Mouse (Mus musculus) kidney, embryonic 16.5 days (tissue): ENCODE data around the gene Wbp4. TPM values are rescaled to one million over a fixed set of nuclear protein-coding genes. Genes with fewer than 3 reads are reported as not detected.

Source experiments
- ATAC-seq: fragments of 200-750 bp; cut with Nextera tagmentation; 2 replicates; pipeline ENCODE4 v1.8.0; 2017; ENCODE audit warnings: moderate TSS enrichment; ENCODE audit not compliant: low FRiP score, low TSS enrichment
- H3K27ac ChIP-seq: fragments of 300-500 bp; sonication (generic); 2 replicates; pipeline ENCODE4 v1.5.1; 2014; ENCODE audit warnings: low read length
- H3K27me3 ChIP-seq: fragments of 300-500 bp; sonication (generic); 2 replicates; pipeline ENCODE4 v1.6.1; 2014; ENCODE audit warnings: low read length, control low read depth, mixed read lengths; ENCODE audit not compliant: insufficient read depth
- H3K36me3 ChIP-seq: fragments of 300-500 bp; sonication (generic); 2 replicates; pipeline ENCODE4 v1.6.1; 2014; ENCODE audit warnings: low read length, control low read depth, mixed read lengths; ENCODE audit not compliant: insufficient read depth
- H3K4me1 ChIP-seq: fragments of 300-500 bp; sonication (generic); 2 replicates; pipeline ENCODE4 v1.6.1; 2014; ENCODE audit warnings: low read length, control low read depth, mixed read lengths; ENCODE audit not compliant: insufficient read depth
- H3K4me2 ChIP-seq: fragments of 300-500 bp; sonication (generic); replicated peaks from 2 replicates; pipeline ENCODE4 v1.6.1; 2014; ENCODE audit warnings: low read depth, low read length
- H3K4me3 ChIP-seq: fragments of 300-500 bp; sonication (generic); 2 replicates; pipeline ENCODE4 v1.5.1; 2014; ENCODE audit warnings: mild to moderate bottlenecking, low read length
- H3K9ac ChIP-seq: fragments of 300-500 bp; sonication (generic); replicated peaks from 2 replicates; pipeline ENCODE4 v1.6.1; 2014; ENCODE audit warnings: low read length
- H3K9me3 ChIP-seq: fragments of 300-500 bp; sonication (generic); 2 replicates; pipeline ENCODE4 v1.6.1; 2016; ENCODE audit warnings: low read length, control low read depth
- WGBS: fragments of 180-500 bp; shearing (Covaris S2); extraction: QIAGEN DNeasy Blood & Tissue Kit; methylation state at CpG from one replicate; pipeline ENCODE4 v1.1.7; 2014; 5-methylcytosine and 5-hydroxymethylcytosine counted together
- polyA plus RNA-seq: library from polyadenylated mRNA; unstranded; fragments of >200 nt; fragmentation: Nextera tagmentation; extraction: Ambion mirVana; gene quantifications from 2 replicates; pipeline ENCODE4 v1.2.1, GENCODE M21; 2015

Gene Wbp4
- polyA plus RNA-seq, 1 experiment from 2014 or later, result 37.0 TPM

DNA sequence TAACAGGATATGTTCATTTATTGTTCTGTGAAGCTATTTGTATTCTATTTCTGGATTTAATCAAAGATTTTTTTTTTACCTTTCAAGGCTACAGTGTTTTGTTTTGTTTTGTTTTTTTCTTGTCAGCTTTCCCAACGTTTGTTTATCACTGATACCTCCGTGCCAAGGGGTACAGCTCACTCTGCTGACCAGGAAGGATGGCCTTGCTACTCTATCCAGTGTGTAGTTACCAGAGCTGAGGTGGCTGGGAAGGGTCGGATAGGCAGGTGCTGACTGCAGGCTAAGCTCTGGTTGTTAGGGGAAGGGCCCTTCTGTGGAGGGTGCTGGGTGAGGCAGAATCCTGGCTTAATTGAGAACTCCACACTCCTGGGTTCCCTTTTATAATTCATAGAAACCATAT is 8.9 kb upstream of the Wbp4 start:
- no peak for ATAC-seq
- Histone ChIP-seq H3K36me3 (0 out of 2 replicates have a peak, but pooled peaks cover 6% of the 10 kb centered on the region), H3K27ac (no peak overlapping the region), H3K4me3 (no peak overlapping the region), H3K4me1 (peaks cover 22% of the 10 kb centered on the region), H3K27me3 (no peaks in the 10 kb centered on the region), H3K9ac (no peak overlapping the region), H3K9me3 (no peaks in the 10 kb centered on the region), H3K4me2 (no peak overlapping the region)
- whole genome bisulfite sequencing, result 66% methylated on average over 3 of the region's 3 CpGs

DNA sequence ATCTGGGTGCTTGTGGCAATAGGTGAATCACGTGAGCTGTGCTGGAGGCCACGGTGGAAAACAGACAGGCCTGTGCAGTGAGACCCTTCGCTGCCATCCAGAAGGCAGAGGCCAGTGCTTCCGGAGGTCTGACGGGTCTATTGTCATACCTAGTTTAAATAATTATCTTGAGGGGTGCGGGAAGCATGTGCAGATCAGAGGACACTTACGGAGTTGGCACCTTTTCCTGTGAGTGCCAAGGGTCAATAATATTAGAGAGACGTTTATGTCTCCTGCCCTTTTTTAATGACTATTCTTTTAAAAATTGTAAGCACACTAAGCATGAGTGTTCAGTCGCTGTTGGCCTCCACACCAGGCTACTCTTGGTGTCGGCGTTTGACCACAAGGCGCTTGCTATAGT is 7.8 kb upstream of the Wbp4 start:
- Histone ChIP-seq H3K4me3 (no peak overlapping the region), H3K4me2 (no peak overlapping the region), H3K36me3 (0 out of 2 replicates have a peak, but pooled peaks cover 6% of the 10 kb centered on the region), H3K9me3 (no peaks in the 10 kb centered on the region), H3K9ac (no peak overlapping the region), H3K27me3 (no peaks in the 10 kb centered on the region), H3K27ac (no peak overlapping the region), H3K4me1 (peaks cover 26% of the 10 kb centered on the region)
- 73% methylated on average over 12 of the region's 12 CpGs for WGBS
- ATAC-seq, result no peak

DNA sequence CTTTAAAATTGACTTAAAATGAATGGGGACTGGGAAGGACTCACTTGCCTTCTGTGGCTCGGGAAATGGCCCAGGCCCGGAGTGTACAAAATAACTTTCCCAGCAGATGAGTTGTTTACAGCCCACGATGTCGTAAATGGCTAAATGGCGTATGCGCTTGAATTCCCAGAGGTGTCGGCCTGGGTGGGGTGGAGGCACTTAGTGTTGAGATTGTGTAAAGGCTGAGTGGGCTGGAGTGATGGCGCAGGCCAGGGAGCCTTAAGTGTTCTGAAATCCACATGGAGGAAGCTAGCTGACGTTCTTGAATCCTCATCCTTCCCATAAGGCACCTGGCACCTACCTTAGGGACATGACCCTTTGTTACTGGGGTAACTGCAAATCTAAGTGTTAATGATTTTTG is 7.2 kb upstream of the Wbp4 start:
- no peak overlapping the region for H3K4me3 ChIP-seq
- H3K36me3 ChIP-seq, result 0 out of 2 replicates have a peak, but pooled peaks cover 6% of the 10 kb centered on the region
- H3K27me3 ChIP-seq, result no peaks in the 10 kb centered on the region
- H3K4me1 ChIP-seq, result peaks cover 30% of the 10 kb centered on the region
- no peaks in the 10 kb centered on the region for H3K9me3 ChIP-seq
- no peak for ATAC-seq
- H3K9ac ChIP-seq, result no peak overlapping the region
- no peak overlapping the region for H3K27ac ChIP-seq
- WGBS, result 58% methylated on average over 9 of the region's 9 CpGs
- no peak overlapping the region for H3K4me2 ChIP-seq

DNA sequence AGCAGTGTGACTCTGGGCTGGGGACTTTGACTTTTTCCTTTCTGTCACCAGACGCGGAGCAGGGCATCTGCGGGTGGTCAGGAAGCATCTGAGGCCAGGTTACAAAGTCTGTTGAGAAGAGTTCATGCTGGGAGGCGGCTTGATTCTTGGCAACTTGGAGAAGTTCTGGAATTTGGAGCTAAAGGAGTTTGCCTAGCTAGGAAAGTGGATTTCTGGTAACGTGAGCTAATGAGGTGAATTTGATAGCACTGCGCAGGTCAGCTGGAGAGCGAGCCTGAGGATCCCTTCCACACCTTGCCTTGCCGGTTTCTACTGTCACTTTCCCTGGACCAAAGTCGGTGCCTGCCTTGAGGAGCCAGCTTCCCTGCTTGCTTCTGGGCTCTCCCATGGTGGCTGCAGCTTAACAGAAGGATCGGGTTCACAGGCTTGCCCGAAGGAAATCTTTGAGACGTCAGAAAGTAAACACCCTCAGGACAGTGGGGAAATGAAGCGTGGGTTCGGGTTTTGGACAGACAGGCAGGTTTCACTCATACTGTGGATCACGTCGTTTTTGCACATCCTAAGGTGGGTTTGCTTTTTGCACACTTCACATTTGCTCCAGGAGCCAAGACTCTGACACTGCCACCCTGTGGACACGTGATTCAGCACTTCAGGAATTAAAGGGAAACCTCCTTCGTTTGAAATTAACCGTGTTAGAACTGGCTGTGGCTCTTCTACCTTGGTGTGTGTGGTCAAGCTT is 5.8 kb upstream of the Wbp4 start:
- H3K9ac ChIP-seq, result peak overlapping the region; percentile 60
- 3% methylated on average over 19 of the region's 19 CpGs for WGBS
- H3K36me3 ChIP-seq, result 0 out of 2 replicates have a peak, but pooled peaks cover 6% of the 10 kb centered on the region
- ATAC-seq, result peak; percentile 52
- no peaks in the 10 kb centered on the region for H3K9me3 ChIP-seq
- H3K27me3 ChIP-seq, result no peaks in the 10 kb centered on the region
- peak overlapping the region; percentile 65 for H3K27ac ChIP-seq
- peak overlapping the region; percentile 70 for H3K4me2 ChIP-seq
- peak overlapping the region; percentile 47 for H3K4me3 ChIP-seq
- H3K4me1 ChIP-seq, result peaks cover 39% of the 10 kb centered on the region

DNA sequence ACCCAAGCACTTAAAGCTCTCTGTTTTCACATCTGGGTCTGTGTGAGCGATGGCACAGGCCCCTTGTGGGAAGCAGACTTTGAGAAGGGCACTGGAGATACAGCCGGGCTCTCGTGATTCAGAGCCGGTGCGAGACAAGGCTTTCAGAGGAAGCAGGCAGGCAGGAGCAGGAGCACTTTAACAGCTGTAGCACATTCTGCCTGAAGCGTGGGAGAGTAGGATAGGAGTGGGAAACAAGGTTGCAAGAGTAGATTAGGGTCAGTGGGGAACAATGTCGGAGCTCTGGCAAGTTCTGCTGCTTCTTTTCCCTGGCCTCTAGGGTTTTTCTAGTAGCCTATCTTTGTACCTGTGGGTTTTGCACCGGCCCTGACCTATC is 5.3 kb upstream of the Wbp4 start:
- 0 out of 2 replicates have a peak, but pooled peaks cover 2% of the 10 kb centered on the region for H3K36me3 ChIP-seq
- peak overlapping the region; percentile 60 for H3K9ac ChIP-seq
- no peaks in the 10 kb centered on the region for H3K27me3 ChIP-seq
- 11% methylated on average over 8 of the region's 8 CpGs for WGBS
- no peaks in the 10 kb centered on the region for H3K9me3 ChIP-seq
- peak overlapping the region; percentile 70 for H3K4me2 ChIP-seq
- peak overlapping the region; percentile 47 for H3K4me3 ChIP-seq
- H3K4me1 ChIP-seq, result peaks cover 39% of the 10 kb centered on the region
- ATAC-seq, result 0 out of 2 replicates have a peak, but pooled peaks have one; percentile 0
- H3K27ac ChIP-seq, result peak overlapping the region; percentile 65; the same call in 1 of the 2 replicates

DNA sequence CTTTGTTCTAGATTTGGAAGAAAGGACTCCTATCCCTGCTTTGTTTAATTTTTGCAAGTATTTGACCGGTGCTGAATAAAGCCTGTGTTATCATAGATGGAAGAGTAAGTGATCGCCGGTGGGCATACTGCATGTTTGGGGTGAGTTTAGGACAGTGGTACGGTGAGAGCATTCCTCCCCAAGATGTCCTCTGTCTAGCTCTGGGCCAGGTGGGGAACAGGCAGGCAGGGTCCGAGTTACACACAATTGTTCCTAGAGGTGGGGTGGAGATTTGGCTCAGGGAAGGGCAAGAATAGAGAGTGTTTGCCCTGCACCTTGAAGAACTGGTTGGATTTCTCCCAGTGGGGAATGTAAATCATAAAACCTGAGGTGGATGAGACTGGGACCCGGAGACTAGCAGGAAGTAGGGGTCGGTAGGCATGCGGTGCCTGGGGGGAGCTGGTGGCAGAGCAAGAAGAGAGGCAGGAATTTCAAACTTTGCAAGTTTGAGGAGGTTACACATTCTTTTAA is 2.3 kb upstream of the Wbp4 start:
- peak overlapping the region; percentile 94 for H3K9ac ChIP-seq
- no peak for ATAC-seq
- H3K27me3 ChIP-seq, result no peaks in the 10 kb centered on the region
- H3K36me3 ChIP-seq, result no peaks in the 10 kb centered on the region
- H3K4me2 ChIP-seq, result peak overlapping the region; percentile 85
- H3K4me1 ChIP-seq, result peaks cover 50% of the 10 kb centered on the region
- no peaks in the 10 kb centered on the region for H3K9me3 ChIP-seq
- 58% methylated on average over 8 of the region's 8 CpGs for WGBS
- H3K4me3 ChIP-seq, result peak overlapping the region; percentile 99
- H3K27ac ChIP-seq, result peak overlapping the region; percentile 99

DNA sequence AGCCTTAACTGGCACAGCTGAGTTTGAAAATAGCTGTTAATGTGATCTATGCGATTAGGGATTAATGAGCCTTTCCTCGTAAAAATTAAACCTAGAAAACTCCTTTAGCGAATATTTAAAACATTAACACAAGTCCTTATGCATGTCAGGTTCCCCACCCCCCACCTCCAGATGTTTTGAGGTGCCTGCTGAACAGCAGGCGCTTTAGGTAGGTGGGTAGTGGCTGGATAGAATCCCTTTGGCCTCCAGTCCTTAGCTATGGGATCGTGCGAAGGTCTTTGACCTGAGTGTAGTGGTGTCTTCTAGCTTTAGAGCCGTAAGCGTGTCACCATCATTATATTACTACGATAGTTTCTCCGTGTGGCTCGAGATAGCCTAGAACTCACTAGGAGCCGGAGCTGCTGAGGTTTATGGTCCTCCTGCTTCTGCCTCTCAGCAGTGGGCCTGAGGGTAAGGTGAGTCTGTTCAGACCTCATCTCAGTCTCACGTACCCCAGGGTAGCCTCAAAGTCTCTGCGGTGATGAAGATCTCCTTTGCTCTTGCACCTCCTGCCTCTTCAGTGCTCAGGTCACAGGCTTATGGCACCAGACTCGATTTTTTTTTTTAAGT is 1.5 kb upstream of the Wbp4 start:
- Histone ChIP-seq H3K27ac (peak overlapping the region; percentile 99), H3K4me1 (peaks cover 45% of the 10 kb centered on the region), H3K27me3 (no peaks in the 10 kb centered on the region), H3K9ac (peak overlapping the region; percentile 94), H3K4me2 (peak overlapping the region; percentile 85), H3K36me3 (no peaks in the 10 kb centered on the region), H3K4me3 (peak overlapping the region; percentile 99), H3K9me3 (no peaks in the 10 kb centered on the region)
- WGBS, result 14% methylated on average over 15 of the region's 15 CpGs
- ATAC-seq, result no peak

DNA sequence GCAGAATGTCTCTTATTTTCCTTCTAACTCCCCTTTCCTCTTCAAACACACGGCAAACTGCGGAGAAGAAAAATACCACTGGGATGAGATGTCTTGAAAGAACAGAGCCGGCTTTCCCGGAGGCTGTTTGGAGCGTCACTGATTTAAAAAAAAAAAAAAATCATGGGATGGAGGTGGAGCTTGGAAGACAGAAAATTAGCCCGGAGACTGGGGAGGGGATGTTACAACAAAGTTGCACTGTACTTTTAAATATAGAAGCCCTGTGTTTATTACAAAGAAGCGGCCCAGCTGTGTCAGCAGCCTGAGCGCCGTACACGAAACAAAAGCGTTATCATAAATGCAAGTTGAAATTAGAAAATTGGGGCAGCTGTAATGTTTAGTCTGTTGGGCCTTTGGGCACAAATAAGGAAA is 936 bp upstream of the Wbp4 start:
- Histone ChIP-seq H3K4me3 (peak overlapping the region; percentile 99), H3K36me3 (no peaks in the 10 kb centered on the region), H3K9me3 (no peaks in the 10 kb centered on the region), H3K9ac (peak overlapping the region; percentile 94), H3K4me2 (peak overlapping the region; percentile 85), H3K27ac (peak overlapping the region; percentile 99), H3K4me1 (peaks cover 39% of the 10 kb centered on the region), H3K27me3 (no peaks in the 10 kb centered on the region)
- WGBS, result 0% methylated on average over 11 of the region's 11 CpGs
- ATAC-seq, result no peak; the same call in 1 of the 2 replicates

DNA sequence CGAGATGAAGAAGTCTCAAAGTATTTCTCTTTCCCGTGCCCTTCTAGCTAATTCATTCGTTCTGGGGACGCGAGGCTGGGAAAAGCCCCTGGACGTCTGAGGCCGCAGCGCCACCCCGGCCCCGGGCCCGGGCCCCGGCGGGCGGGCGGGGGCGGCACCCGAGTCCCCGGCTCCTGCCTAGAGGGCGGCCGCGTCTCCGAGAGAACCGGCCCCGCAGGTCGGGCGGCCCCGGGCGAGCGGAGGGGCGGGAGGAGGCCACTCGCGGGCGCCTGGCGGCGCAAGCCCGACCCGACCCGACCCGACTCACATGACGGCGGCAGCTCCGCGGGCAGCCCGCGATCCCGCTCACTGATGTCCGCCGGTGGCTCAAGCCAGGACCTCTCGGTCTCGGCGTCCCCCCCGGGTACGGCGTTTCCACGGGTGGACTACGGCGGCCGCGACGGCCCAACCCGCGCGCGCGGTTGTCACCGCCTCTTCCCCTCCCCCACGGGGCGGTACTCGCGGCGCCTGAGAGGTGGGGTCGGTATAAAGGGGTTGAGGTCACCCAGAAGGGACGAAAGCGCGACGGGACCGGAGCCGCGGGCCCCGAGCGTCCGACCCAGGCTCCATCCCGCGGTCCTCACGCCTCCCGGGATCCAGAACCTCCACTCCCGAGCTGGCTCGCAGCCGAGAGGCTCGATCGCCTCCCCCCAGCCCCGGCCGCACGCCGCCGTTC is 539 bp downstream of the Wbp4 start, which contains the start of gene Elf1:
Gene Elf1 (plus strand): TSS at position 571 of the 715 bp plus-strand sequence.
- no peaks in the 10 kb centered on the region for H3K27me3 ChIP-seq
- peaks cover 29% of the 10 kb centered on the region for H3K4me1 ChIP-seq
- H3K9me3 ChIP-seq, result no peaks in the 10 kb centered on the region
- WGBS, result 0% methylated on average over 91 of the region's 96 CpGs
- peak; percentile 82 for ATAC-seq
- H3K9ac ChIP-seq, result peak within 1 kb of the TSS; percentile 94
- H3K36me3 ChIP-seq, result peaks cover 6% of the 10 kb centered on the region
- peak within 1 kb of the TSS; percentile 85 for H3K4me2 ChIP-seq
- peak within 1 kb of the TSS; percentile 99 for H3K4me3 ChIP-seq
- peak within 1 kb of the TSS; percentile 99 for H3K27ac ChIP-seq
